Mouse (Mus musculus): Measurements from ENCODE around the gene B020011L13Rik. TPM values are rescaled to one million over a fixed set of nuclear protein-coding genes. Genes with fewer than 3 reads are reported as not detected.
"Not testable (repeated sequence)": the region's sequence is repeated elsewhere in the genome, so short reads cannot be mapped to it uniquely, and the experiment has no call there.

B020011L13Rik gene
- not detected in 2 replicates for polyA plus RNA-seq (2015; fragmentation: Nextera tagmentation; extraction: Ambion mirVana)

- ATAC-seq; H3K4me3 ChIP-seq (ENCODE audit: low read length); H3K4me1 ChIP-seq (ENCODE audit: control insufficient read depth, insufficient read depth, low read depth, low read length); H3K27ac ChIP-seq (ENCODE audit: low read depth, low read length); H3K9ac ChIP-seq (ENCODE audit: low read depth, low read length); H3K36me3 ChIP-seq (ENCODE audit: control insufficient read depth, insufficient read depth, low read length); H3K27me3 ChIP-seq (replicated peaks; ENCODE audit: control insufficient read depth, insufficient read depth, low read length); H3K9me3 ChIP-seq (ENCODE audit: control insufficient read depth, low read length); H3K4me2 ChIP-seq (ENCODE audit: low read length): not testable (repeated sequence)
- 71% methylated on average over 3 of the region's 3 CpGs for WGBS
These were observed at the start of gene B020011L13Rik for GRCm38 (mm10) chr1:117780833-117781232. Gene B020011L13Rik, plus strand, starts transcription at chr1:117781133.

GRCm38 (mm10) chr1:117816271-117816670, 35.3 kb downstream of the B020011L13Rik start:
- H3K9me3 ChIP-seq (ENCODE audit: control insufficient read depth, low read length); H3K36me3 ChIP-seq (ENCODE audit: control insufficient read depth, insufficient read depth, low read length); H3K27ac ChIP-seq (ENCODE audit: low read depth, low read length); H3K9ac ChIP-seq (ENCODE audit: low read depth, low read length); ATAC-seq; H3K4me2 ChIP-seq (ENCODE audit: low read length); H3K27me3 ChIP-seq (replicated peaks; ENCODE audit: control insufficient read depth, insufficient read depth, low read length); H3K4me3 ChIP-seq (ENCODE audit: low read length); H3K4me1 ChIP-seq (ENCODE audit: control insufficient read depth, insufficient read depth, low read depth, low read length): not testable (repeated sequence)

GRCm38 (mm10) chr1:117829781-117830180, 48.8 kb downstream of the B020011L13Rik start, which contains the start of gene Gm28360:
Gene Gm28360, plus strand, starts transcription at chr1:117830081.
- not testable (repeated sequence) for H3K4me1 ChIP-seq (ENCODE audit: control insufficient read depth, insufficient read depth, low read depth, low read length); H3K4me3 ChIP-seq (ENCODE audit: low read length); H3K4me2 ChIP-seq (ENCODE audit: low read length); H3K27me3 ChIP-seq (replicated peaks; ENCODE audit: control insufficient read depth, insufficient read depth, low read length); ATAC-seq; H3K9me3 ChIP-seq (ENCODE audit: control insufficient read depth, low read length); H3K36me3 ChIP-seq (ENCODE audit: control insufficient read depth, insufficient read depth, low read length); H3K27ac ChIP-seq (ENCODE audit: low read depth, low read length); H3K9ac ChIP-seq (ENCODE audit: low read depth, low read length)
- 69% methylated on average over 5 of the region's 5 CpGs for WGBS

- not testable (repeated sequence) for H3K36me3 ChIP-seq (ENCODE audit: control insufficient read depth, insufficient read depth, low read length); H3K4me3 ChIP-seq (ENCODE audit: low read length); ATAC-seq; H3K27ac ChIP-seq (ENCODE audit: low read depth, low read length); H3K9me3 ChIP-seq (ENCODE audit: control insufficient read depth, low read length); H3K27me3 ChIP-seq (replicated peaks; ENCODE audit: control insufficient read depth, insufficient read depth, low read length); H3K4me2 ChIP-seq (ENCODE audit: low read length); H3K9ac ChIP-seq (ENCODE audit: low read depth, low read length); H3K4me1 ChIP-seq (ENCODE audit: control insufficient read depth, insufficient read depth, low read depth, low read length)
- 87% methylated on average over 3 of the region's 3 CpGs for WGBS
These were observed 70.8 kb downstream of the B020011L13Rik start for GRCm38 (mm10) chr1:117851718-117852117.

Other genes with a start within 250 kb of the B020011L13Rik start
- not detected in 2 replicates for gene Gm28363, start 84.0 kb upstream of the B020011L13Rik start, polyA plus RNA-seq (2015; fragmentation: Nextera tagmentation; extraction: Ambion mirVana)
- not detected in 2 replicates for gene Gm28360, start 48.9 kb downstream of the B020011L13Rik start, polyA plus RNA-seq (2015; fragmentation: Nextera tagmentation; extraction: Ambion mirVana)
- gene Gm28168, start 146.9 kb downstream of the B020011L13Rik start, polyA plus RNA-seq (2015; fragmentation: Nextera tagmentation; extraction: Ambion mirVana), result not detected in 2 replicates
- not detected in 2 replicates for gene Gm7145, start 184.8 kb downstream of the B020011L13Rik start, polyA plus RNA-seq (2015; fragmentation: Nextera tagmentation; extraction: Ambion mirVana)